Mouse (Mus musculus) G1E-ER4 (cell line): ENCODE data around the gene Gm11116. TPM values are rescaled to one million over a fixed set of nuclear protein-coding genes. Genes with fewer than 3 reads are reported as not detected.
"Not testable (repeated sequence)": the region's sequence is repeated elsewhere in the genome, so short reads cannot be mapped to it uniquely, and the experiment has no call there.

Source experiments
- GATA1 ChIP-seq: IDR thresholded peaks from one replicate; pipeline ENCODE4 v1.8.0; 2012; ENCODE audit warnings: low read length, inconsistent platforms
- polyA plus RNA-seq: library from polyadenylated mRNA; stranded (reverse); fragments of >175 nt; gene quantifications from 2 replicates; pipeline ENCODE4 v1.2.3, GENCODE M21; 2012

Gene Gm11116
- polyA plus RNA-seq = not detected in 2 replicates

DNA sequence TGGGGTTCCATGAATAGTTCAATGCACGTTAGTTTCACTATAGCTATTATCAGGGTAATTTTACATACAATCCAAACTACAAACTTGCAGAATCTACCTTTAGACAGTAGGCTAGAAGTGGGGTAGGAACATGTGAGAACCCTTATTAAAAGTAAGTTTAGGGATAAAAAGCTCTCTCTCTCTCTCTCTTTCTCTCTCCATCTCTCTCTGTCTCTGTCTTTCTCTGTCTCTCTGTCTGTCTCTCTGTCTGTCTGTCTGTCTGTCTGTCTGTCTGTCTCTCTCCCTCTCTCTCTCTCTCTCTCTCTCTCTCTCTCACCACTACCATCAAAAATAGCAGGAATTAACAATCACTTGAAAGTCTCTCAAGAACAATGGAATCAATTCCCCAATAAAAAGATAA, at the start of gene Gm11116:
TSS of gene Gm11116 (minus strand) at position 101 of the 400 bp plus-strand sequence.
- no peak for TF ChIP-seq GATA1

DNA sequence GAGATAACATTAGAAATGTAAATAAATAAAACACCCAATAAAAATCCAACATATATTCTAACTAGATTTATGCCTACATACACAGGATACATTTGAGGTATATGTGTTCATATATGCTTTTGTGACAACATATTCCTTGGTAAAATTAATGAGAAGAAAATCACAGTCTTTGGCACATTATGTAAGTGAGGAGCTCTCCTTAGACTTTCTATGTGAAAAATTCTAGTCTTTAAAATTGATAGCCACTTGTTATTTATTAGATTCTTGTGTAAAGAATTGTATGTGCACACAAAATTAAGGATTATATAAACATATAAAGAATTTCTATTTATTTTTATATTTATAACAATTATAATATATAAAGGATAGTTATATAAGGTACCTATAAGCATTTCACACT, 42.7 kb upstream of the Gm11116 start, which contains the start of gene Gm11115:
TSS of gene Gm11115 (minus strand) at position 101 of the 400 bp plus-strand sequence.
- TF ChIP-seq GATA1 = no peak

DNA sequence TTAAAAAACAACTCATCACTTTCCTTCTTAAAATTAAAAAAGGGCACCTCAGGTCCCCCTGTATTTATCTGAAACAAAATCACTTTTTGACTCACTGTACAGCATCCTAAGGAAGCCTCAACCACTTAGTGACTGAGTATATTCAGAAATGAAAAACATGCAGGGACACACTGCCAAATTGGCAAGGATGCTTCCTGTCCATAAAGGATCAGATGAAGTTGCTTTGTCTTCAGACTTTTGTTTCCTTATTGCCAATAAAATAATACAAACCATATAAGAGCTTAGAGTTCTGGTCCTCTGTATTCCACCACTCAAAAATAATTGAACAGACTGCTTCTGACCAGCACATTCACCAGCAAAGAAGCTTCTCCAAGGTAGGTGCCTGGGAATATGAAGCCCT, 25.1 kb downstream of the Gm11116 start, which contains the start of gene Smr2:
TSS of gene Smr2 (plus strand) at position 301 of the 400 bp plus-strand sequence.
- not testable (repeated sequence) for TF ChIP-seq GATA1

Other genes with a start within 250 kb of the Gm11116 start
- not detected in 2 replicates for gene Odam, start 226.5 kb downstream of the Gm11116 start, polyA plus RNA-seq
- gene Csn3, start 186.0 kb downstream of the Gm11116 start, polyA plus RNA-seq = not detected in 2 replicates
- not detected in 2 replicates for gene 2310003L06Rik, start 142.1 kb downstream of the Gm11116 start, polyA plus RNA-seq
- gene Gm28434, start 142.0 kb downstream of the Gm11116 start, polyA plus RNA-seq = not detected in 2 replicates
- not detected in 2 replicates for gene Cabs1, start 132.1 kb downstream of the Gm11116 start, polyA plus RNA-seq
- gene Smr3a, start 109.0 kb downstream of the Gm11116 start, polyA plus RNA-seq = not detected in 2 replicates
- gene Smr2, start 25.0 kb downstream of the Gm11116 start, polyA plus RNA-seq = not detected in 2 replicates
- not detected in 2 replicates for gene Gm11115, start 42.6 kb upstream of the Gm11116 start, polyA plus RNA-seq
- not detected in 2 replicates for gene Gm7714, start 157.4 kb upstream of the Gm11116 start, polyA plus RNA-seq
- not detected in 2 replicates for gene Prol1, start 205.8 kb upstream of the Gm11116 start, polyA plus RNA-seq